In the genomic region with DNA sequence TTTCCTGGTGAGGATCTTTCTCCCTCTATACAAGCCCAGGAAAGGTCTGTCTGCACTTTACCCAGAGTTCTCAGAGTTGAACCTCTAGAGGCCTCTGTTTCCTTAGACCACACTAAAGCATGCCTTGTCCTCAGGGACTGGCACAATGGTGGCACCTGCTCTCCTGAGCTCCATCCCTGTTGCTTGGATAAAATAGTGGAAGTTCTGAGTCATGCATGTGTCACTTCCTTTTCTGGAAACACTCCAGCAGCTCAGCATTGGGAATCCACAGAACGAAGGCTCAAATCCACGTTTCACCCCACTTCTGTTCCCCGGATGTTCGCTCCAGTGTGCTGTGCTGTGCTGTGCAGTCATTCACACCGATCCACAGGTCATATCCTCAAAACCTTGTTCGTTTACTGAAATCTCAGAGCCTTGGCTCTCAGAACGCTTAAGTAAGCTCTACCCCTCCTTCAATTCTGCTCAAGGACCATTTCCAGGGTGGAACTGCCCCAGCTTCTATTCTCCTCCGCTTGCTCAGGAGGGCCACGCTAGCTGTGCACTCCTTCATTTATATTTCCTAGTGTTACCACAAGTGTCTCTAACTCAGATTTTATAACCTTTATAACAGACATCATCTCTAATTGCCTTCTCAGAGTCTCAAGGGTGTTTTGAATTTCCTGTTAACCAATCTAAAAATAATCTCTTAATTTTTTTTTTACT, we compare ENCODE assay signal across 15 mouse cellular contexts.
DNase-seq lines count a peak whose midpoint lies in the region; ATAC-seq and TF ChIP-seq lines count a peak whose summit lies in the region.
"Had no signal": no experiment of that assay in that cellular context is flagged by ENCODE, and none has a peak within 500 bp of the region (broad histone marks: within the 10 kb centered on the region; RNA-seq: fewer than 3 reads in every experiment).

No protein-coding gene starts in this region.

- no peaks in the 10 kb centered on the region for H3K9me3 ChIP-seq in stomach, postnatal 0 days (ENCODE audit: control insufficient read depth, low read length)
- H3K9me3 ChIP-seq in liver, postnatal 0 days (ENCODE audit: low read length): no peaks in the 10 kb centered on the region
- H3K9me3 ChIP-seq: heart, embryonic 13.5 days; stomach, embryonic 15.5 days had no signal

- ATAC-seq in stomach, postnatal 0 days (ENCODE audit: low FRiP score, low TSS enrichment): no peak
- no peak for ATAC-seq in liver, postnatal 0 days
- ATAC-seq: midbrain, embryonic 16.5 days had no signal

- H3K4me2 ChIP-seq in stomach, postnatal 0 days (replicated peaks; ENCODE audit: low read depth): no peak overlapping the region
- H3K4me2 ChIP-seq in liver, postnatal 0 days (ENCODE audit: low read depth, low read length): no peak overlapping the region
- H3K4me2 ChIP-seq: heart, embryonic 13.5 days; liver, embryonic 11.5 days; stomach, embryonic 15.5 days had no signal

- no peak overlapping the region for H3K9ac ChIP-seq in stomach, postnatal 0 days (ENCODE audit: low read length)
- H3K9ac ChIP-seq in liver, postnatal 0 days (replicated peaks): no peak overlapping the region
- H3K9ac ChIP-seq: heart, embryonic 13.5 days; stomach, embryonic 15.5 days had no signal

- 78% methylated on average over 9 of the region's 9 CpGs for WGBS in stomach, postnatal 0 days
- WGBS in liver, postnatal 0 days (ENCODE audit: insufficient replicate concordance): 80% methylated on average over 9 of the region's 9 CpGs

- no peak overlapping the region for H3K4me3 ChIP-seq in stomach, postnatal 0 days (ENCODE audit: low read depth, low read length)
- H3K4me3 ChIP-seq in liver, postnatal 0 days (ENCODE audit: low read depth, low read length): no peak overlapping the region
- H3K4me3 ChIP-seq: heart, embryonic 13.5 days; stomach, embryonic 15.5 days had no signal

- no peaks in the 10 kb centered on the region for H3K36me3 ChIP-seq in stomach, postnatal 0 days (ENCODE audit: control insufficient read depth, insufficient read depth, low read length)
- H3K36me3 ChIP-seq in liver, postnatal 0 days (replicated peaks; ENCODE audit: insufficient read depth, low read length): peaks cover 4% of the 10 kb centered on the region; the same call in 1 of the 2 replicates

- H3K27ac ChIP-seq in stomach, postnatal 0 days (replicated peaks): no peak overlapping the region
- no peak overlapping the region for H3K27ac ChIP-seq in liver, postnatal 0 days (ENCODE audit: low read depth)
- H3K27ac ChIP-seq: heart, embryonic 13.5 days; stomach, embryonic 15.5 days had no signal

- no peaks in the 10 kb centered on the region for H3K27me3 ChIP-seq in stomach, postnatal 0 days (ENCODE audit: control insufficient read depth, insufficient read depth, low read length)
- H3K27me3 ChIP-seq in liver, postnatal 0 days (ENCODE audit: insufficient read depth, low read length): no peaks in the 10 kb centered on the region
- H3K27me3 ChIP-seq: CH12.LX; heart, embryonic 13.5 days; stomach, embryonic 15.5 days had no signal

- TF ChIP-seq EP300 in stomach, postnatal 0 days (optimal IDR thresholded peaks at IDR 0.05): no peak
- no peak for TF ChIP-seq EP300 in liver, postnatal 0 days (IDR thresholded peaks at IDR 0.05; ENCODE audit: low read depth)

- no peak for TF ChIP-seq CTCF in stomach, postnatal 0 days (IDR thresholded peaks at IDR 0.05; ENCODE audit: low read depth)
- no peak for TF ChIP-seq CTCF in liver, postnatal 0 days (IDR thresholded peaks at IDR 0.05; ENCODE audit: low read depth)

- H3K4me1 ChIP-seq in stomach, postnatal 0 days (replicated peaks; ENCODE audit: control insufficient read depth, insufficient read depth): no peaks in the 10 kb centered on the region
- no peaks in the 10 kb centered on the region for H3K4me1 ChIP-seq in liver, postnatal 0 days (ENCODE audit: insufficient read depth)
- H3K4me1 ChIP-seq: stomach, embryonic 15.5 days had no signal

- intact Hi-C loops in heart, postnatal 25 days (cut with DNase I): no loop called here

- DNase-seq in heart, adult 11 months: peak; percentile 95
- no peak for DNase-seq in heart, postnatal 25 days (ENCODE audit: low spot score)
- peak; percentile 65 for DNase-seq in heart, adult 8-10 months (ENCODE audit: low spot score)
- DNase-seq in kidney, postnatal 10 days: peak; percentile 31
- peak; percentile 19 for DNase-seq in lung, postnatal 14 days
- DNase-seq in stomach, postnatal 0 days (ENCODE audit: low spot score): no peak
- no peak for DNase-seq in urinary bladder, postnatal 36 days (ENCODE audit: low spot score in 2 of 2)
- no peak for DNase-seq in liver, postnatal 0 days
- DNase-seq: cerebellum, adult 18-20 months; retina, postnatal 1 day had no signal

Comparison
In these comparisons a context has a peak if more than half of its experiments do, and no peak if none do; other contexts are left out.
1. DNase-seq: peak in heart, adult 11 months (single experiment), heart, adult 8-10 months (single experiment), kidney, postnatal 10 days (single experiment) and lung, postnatal 14 days (single experiment); none in heart, postnatal 25 days (single experiment), stomach, postnatal 0 days (single experiment), urinary bladder, postnatal 36 days (0 of 2) and liver, postnatal 0 days (single experiment).